Mouse (Mus musculus) brain, embryonic 14.5 days (tissue): ENCODE results near the gene Col20a1.

Experiments
- CTCF ChIP-seq: fragments of 200-500 bp; IDR thresholded peaks from 2 replicates; pipeline ENCODE4 v1.5.1; 2012; ENCODE audit warnings: inconsistent platforms, mild to moderate bottlenecking, moderate library complexity, borderline replicate concordance; ENCODE audit not compliant: insufficient read depth, insufficient read length; ENCODE audit errors: extremely low read depth
- POLR2A ChIP-seq: fragments of 200-500 bp; IDR thresholded peaks from 2 replicates; pipeline ENCODE4 v1.6.1; 2012; ENCODE audit warnings: mild to moderate bottlenecking, inconsistent platforms, borderline replicate concordance; ENCODE audit not compliant: poor library complexity, insufficient read depth, insufficient read length, severe bottlenecking; ENCODE audit errors: extremely low read depth

DNA sequence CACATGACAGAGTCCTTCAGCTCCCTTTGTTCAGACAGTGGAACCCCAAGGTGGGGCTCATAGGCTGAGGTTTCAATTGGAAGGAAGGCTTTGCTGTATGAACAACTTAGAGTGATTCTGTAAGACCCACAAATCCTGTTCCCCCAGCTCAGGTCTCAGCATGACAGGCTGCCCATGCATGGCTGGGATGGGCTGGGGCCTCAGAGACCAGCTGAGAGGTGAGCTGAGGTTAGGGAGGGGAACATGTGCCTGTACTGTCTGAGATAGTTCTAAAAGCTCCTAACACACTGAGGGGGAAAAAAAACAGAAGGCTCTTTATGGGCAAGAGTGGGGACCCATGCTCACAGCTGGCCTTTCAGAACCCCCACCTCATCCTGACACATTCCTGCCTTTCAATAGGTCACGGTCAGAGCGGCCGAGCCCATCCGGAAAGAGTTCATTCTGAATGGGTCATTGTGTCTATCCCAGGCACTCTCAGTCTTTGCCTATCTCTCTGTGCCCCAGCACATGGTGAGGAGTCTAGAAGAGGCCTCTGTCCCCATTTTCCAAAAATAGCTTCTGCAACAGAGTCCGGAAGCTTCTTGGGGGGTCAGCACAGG is 1.2 kb downstream of the Col20a1 start:
- no peak for TF ChIP-seq CTCF
- no peak for TF ChIP-seq POLR2A
